Mouse (Mus musculus): Measurements from ENCODE around the gene Cyp4f16.
"Not testable (repeated sequence)": the region's sequence is repeated elsewhere in the genome, so short reads cannot be mapped to it uniquely, and the experiment has no call there.

The Cyp4f16 gene

GRCm38 (mm10) chr17:32550900-32551770, 14.8 kb downstream of the Cyp4f16 start:
- DNase-seq: peak; percentile 91

GRCm38 (mm10) chr17:32553016-32553415, 16.7 kb downstream of the Cyp4f16 start:
- DNase-seq: not testable (repeated sequence)

DNA sequence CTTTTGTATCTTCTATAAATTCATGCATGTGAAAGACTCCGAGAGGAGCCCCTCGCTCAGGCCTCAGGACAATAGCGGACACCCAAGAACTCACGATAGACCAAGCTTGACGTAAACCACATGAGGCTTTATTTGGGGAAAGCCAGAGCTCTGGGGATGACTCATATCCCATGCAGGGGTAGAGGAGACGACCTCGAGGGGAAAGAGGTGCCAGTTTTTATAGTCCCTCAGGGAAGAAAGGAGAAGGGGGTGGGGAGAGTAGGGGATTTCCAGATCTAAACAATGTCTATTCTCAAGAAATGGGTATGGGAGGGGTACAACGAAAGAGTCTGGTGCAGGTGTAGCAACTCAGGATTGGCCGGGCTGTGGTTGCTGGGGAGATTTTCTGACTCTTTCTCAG, 18.0 kb downstream of the Cyp4f16 start:
- not testable (repeated sequence) for DNase-seq

DNA sequence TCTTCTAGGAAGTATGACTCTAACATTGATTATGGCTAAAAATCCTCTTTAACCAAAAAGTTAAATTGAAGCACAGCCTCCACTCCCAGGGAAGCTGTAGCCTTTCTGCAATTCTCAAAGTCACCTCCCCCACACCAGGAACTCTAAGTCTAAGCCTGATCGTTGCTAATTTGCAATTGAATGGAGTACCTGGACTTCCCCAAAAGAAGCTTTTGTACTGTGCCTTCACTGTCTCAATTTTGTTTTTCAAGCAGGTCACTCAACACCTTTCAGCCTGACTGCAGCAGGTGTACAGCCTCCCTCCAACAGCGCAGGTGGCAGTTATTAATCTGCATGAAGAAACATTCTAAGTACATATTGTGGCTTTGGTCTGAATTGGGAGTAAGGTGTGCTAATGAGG, 26.9 kb downstream of the Cyp4f16 start:
- not testable (repeated sequence) for DNase-seq

DNA sequence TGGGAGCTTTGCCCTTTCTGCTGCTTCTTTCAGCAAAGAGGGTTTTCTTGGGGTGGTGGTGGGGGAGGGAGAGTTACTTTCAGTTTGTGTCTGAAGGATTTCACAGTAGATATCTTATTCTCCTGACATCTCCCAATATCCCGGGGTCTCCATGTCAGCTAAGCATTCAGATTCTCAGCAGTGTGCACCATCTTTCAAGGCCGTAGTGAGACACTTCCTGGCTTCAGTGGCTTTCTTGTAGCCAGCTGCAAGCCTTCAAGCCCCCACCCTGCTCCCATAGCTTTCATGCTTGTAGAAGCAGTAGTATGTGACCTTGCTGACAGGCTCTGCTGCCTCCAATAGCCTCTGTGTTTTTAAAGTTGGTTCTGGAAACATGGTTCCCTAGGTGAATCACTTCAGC, 36.9 kb downstream of the Cyp4f16 start:
- not testable (repeated sequence) for DNase-seq

- DNase-seq: no peak
These were observed 41.3 kb downstream of the Cyp4f16 start for GRCm38 (mm10) chr17:32577496-32578186.

GRCm38 (mm10) chr17:32596494-32596893, 60.1 kb downstream of the Cyp4f16 start:
- DNase-seq: no peak

All from cerebellum, adult 11-12 months (tissue).